Mouse (Mus musculus): ENCODE measurements around the gene Isca2. TPM values are rescaled to one million over a fixed set of nuclear protein-coding genes. Genes with fewer than 3 reads are reported as not detected.

Isca2 gene
- total RNA-seq, 2 experiments from 2014 or later = 79.4 to 198 TPM

DNA sequence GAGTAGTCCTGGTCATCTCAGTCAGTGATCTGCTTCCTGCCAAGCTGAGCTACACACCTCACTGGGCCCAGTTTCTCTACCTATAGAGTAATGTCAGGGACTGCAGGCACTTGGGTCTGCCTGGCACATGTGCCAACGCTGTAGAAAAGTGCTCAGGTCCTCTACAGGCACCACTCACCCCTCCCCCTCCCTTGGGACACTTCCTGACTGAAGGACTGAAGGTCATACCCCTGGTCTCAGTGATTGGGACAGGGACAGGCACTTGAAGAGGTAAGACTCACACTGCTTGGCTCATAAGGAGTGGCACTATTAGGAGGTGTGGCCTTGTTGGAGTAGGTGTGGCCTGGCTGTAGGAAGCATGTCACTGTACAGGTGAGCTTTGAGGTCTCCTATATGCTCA is 37.8 kb downstream of the Isca2 start:
- no peak for ATAC-seq (replicated peaks; ENCODE audit: low FRiP score, low TSS enrichment, poor library complexity, severe bottlenecking)

DNA sequence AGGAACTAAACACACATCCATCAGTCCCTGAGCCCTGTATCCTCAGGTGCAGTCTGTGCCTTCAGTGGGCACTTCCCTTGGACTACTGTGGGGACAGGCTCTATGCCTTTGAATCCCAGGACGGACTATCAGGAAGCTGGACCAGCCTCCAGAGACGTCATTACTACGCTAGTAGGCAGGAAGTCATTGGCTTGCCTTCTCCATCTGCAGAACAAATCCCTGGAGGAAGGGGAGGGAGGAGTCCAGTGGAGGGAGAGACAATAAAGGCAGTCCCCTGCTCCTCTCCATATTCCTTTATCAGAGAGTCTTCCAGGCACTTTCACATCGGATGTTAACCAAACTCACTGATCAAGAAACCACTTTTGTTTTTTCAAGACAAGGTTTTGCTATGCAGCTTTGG is 38.5 kb downstream of the Isca2 start:
- no peak for ATAC-seq (replicated peaks; ENCODE audit: low FRiP score, low TSS enrichment, poor library complexity, severe bottlenecking)

DNA sequence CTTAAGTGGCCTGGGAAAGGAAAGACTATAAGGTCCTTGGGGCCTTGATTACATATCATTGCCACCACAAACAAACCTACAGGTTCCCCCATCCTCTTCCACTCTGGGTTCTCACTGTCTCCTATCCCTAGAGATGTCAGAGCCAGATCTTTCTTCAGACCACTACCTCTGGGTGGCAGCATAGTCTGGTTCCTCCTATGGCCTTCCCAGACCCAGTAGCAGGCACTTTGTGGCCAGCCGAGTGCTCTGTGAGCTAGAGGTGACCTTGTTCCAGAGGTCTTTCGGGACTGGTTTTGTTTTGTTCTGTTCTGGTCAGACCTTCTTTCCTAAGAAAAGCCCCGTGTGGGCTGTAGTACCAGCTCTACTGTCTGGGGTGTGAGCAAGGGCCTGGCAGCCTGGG is 39.0 kb downstream of the Isca2 start:
- ATAC-seq (replicated peaks; ENCODE audit: low FRiP score, low TSS enrichment, poor library complexity, severe bottlenecking) = no peak

DNA sequence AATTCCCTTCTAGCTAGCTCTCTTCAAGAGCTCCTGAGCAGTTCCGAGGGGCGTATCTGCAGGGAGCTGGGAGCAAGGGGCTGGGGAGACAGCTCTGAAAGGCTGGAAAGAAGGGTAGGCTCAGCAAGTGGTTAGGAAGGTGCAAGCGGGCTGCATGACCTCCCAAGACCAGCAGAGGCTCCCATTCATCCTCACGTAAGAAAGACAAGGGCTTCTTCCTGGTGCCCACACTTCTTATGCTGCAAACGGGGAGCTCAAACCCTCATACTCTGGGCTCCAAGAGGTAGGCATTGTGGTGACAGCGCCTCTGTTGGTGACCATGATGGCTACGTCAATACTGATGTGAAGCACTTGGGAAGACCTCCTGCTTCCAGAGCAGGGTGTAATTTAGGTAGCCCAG is 40.7 kb downstream of the Isca2 start:
- ATAC-seq (replicated peaks; ENCODE audit: low FRiP score, low TSS enrichment, poor library complexity, severe bottlenecking) = peak; percentile 69

DNA sequence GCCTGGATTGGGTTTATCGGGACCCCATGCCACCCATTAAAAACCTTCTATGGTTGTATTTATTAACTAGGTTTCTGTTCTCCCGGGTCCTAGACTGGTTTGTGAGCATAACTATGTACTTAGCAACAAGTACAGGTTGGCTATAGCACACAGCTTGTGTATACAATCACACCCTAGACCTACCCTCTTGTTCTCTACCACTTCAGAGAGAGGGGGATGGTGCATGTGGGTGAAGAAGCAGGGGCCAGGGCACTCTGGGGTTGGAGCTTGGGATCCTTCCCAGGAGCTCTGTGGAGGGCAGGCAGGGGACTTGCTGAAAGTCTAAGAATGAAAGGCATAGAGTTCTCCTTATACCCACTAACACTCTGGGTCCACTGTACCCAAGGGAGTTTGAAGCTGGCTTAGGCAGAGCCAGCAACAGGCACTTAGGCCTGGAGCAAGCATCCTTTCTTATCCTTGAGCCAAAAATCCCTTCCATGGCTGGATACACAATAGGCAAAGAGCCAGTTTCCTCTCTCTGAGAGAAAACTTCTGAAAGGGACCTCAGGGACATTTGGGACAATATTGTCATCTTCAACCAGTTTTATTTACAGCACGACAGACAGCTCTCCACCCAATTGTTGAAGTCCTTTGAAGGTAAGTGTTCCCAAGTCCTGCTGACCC is 41.7 kb downstream of the Isca2 start:
- ATAC-seq (replicated peaks; ENCODE audit: low FRiP score, low TSS enrichment, poor library complexity, severe bottlenecking) = no peak

DNA sequence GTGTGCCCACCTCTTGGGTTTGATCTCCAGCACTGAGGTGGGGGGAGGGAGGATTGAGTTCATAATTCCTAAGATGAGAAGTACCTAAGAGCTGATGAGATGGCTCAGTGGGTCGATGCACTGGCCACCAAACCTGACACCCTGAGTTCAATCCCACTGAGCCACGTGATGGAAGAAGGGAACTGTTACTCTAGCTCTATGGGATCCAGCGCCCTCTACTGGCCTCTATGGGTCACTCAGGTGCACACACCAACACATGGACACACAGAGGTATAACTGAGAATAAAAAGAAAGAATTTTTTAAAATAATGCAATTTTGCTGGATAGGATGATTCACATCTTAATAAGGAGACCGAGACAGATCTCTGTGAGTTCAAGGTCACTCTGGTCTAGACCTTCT is 45.4 kb downstream of the Isca2 start:
- ATAC-seq (replicated peaks; ENCODE audit: low FRiP score, low TSS enrichment, poor library complexity, severe bottlenecking) = no peak

DNA sequence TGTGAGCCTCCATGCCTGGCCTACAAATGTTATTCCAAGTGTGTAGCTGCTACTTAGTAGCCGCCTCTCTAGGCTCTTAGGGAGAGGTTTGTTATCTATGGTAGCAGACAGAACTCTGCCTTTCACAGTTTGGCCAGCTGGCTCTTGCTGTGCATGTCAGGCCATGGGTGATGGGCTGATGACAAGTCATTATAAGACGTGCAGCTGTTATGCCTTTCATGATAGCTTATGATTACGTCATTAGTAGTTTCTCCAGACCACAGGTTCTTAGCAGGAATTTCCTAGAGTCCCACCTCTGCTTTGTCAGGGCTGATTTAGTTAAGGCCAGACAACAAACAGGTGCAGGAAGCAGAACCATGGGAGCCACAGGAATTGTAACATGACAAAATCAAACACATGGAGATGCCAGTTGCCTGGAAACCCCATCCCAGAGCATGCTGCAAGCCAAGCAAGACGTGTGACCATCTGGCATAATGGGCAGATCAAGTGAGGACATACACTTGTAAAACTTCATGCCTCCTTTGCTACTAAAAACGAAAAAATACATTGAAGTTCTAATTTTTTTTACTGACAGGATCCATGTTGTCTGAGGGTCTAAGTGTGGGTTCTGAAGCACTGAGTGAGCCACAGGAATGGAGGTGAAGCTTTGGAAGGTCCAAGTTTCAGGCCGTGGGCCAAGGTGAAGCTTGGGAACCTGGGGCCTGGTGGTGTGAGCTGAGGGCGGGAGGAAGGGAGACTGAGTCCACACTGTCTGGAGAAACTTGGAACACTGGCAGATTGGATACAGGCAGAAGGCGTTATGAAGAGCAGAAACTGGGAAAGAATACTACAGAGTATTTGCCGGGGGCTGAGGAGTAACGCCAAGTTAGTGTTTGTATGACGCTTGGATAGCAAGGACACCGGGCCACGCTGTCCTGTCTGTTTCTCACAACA is 46.5 kb downstream of the Isca2 start:
- peak; percentile 98 for ATAC-seq (replicated peaks; ENCODE audit: low FRiP score, low TSS enrichment, poor library complexity, severe bottlenecking)

DNA sequence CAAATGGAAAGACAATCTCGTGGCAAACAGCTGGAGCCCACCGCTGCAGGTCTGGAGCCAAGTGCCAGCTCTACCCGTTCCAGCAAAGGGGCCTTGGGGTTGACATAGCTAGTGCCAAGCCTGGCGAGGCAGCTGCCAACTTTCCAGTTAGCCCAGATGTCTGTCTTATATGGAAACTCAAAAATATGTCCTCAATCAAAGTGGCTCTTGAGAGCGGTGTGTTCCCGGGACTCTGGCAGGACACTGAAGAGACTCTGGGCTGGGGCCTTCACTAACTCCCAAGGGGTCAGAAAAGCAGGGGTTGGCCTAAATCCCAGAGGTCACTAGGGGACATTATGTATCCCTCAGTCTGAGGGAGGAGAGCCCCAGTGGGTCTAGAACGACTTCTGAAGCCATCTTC is 50.5 kb downstream of the Isca2 start:
- ATAC-seq (replicated peaks; ENCODE audit: low FRiP score, low TSS enrichment, poor library complexity, severe bottlenecking) = no peak

DNA sequence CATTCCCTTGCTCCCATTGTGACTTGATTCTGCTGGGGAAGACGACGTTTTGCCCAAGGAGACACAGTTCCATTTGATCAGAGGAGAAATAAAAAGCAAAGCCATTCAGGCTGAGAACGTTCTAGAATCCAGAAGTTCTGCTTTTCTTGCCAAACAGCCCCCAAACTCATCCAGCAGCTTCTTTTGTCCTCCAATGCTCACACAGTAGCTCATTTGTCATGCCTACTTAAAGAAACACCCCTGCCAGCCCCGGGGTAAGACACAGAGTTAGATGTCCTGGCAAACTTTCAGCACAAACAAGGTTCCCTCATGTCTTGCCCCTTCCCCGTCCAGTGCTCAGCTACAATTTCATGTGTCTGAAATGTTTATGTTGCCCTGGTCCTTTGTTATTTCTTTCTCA is 51.2 kb downstream of the Isca2 start:
- ATAC-seq (replicated peaks; ENCODE audit: low FRiP score, low TSS enrichment, poor library complexity, severe bottlenecking) = no peak

Other genes with a start within 250 kb of the Isca2 start
- not detected in 2 replicates for gene Vsx2, start 203.5 kb upstream of the Isca2 start, total RNA-seq (2014; fragmentation: Nextera tagmentation)
- not detected in 2 replicates for gene Vsx2, start 203.5 kb upstream of the Isca2 start, total RNA-seq (2017)
- gene Abcd4, start 155.8 kb upstream of the Isca2 start, total RNA-seq (2014; fragmentation: Nextera tagmentation) = 6.9 and 9.9 TPM in 2 replicates
- gene Abcd4, start 155.8 kb upstream of the Isca2 start, total RNA-seq (2017) = 4.5 and 6.0 TPM in 2 replicates
- not detected in 2 replicates for gene Vrtn, start 132.2 kb upstream of the Isca2 start, total RNA-seq (2014; fragmentation: Nextera tagmentation)
- gene Vrtn, start 132.2 kb upstream of the Isca2 start, total RNA-seq (2017) = not detected in 2 replicates
- gene Syndig1l, start 74.4 kb upstream of the Isca2 start, total RNA-seq (2014; fragmentation: Nextera tagmentation) = not detected in 2 replicates
- gene Syndig1l, start 74.4 kb upstream of the Isca2 start, total RNA-seq (2017) = not detected in 2 replicates
- 50.9 and 53.2 TPM in 2 replicates for gene Npc2, start 99 bp upstream of the Isca2 start, total RNA-seq (2014; fragmentation: Nextera tagmentation)
- gene Npc2, start 99 bp upstream of the Isca2 start, total RNA-seq (2017) = 34.6 and 41.4 TPM in 2 replicates
- not detected in 2 replicates for gene Ltbp2, start 103.3 kb downstream of the Isca2 start, total RNA-seq (2014; fragmentation: Nextera tagmentation)
- gene Ltbp2, start 103.3 kb downstream of the Isca2 start, total RNA-seq (2017) = not detected in 2 replicates
- gene Fcf1, start 197.6 kb downstream of the Isca2 start, total RNA-seq (2014; fragmentation: Nextera tagmentation) = 234 and 237 TPM in 2 replicates
- 147 and 211 TPM in 2 replicates for gene Fcf1, start 197.6 kb downstream of the Isca2 start, total RNA-seq (2017)
- gene Arel1, start 197.6 kb downstream of the Isca2 start, total RNA-seq (2014; fragmentation: Nextera tagmentation) = 39.2 and 51.6 TPM in 2 replicates
- 38.8 and 48.6 TPM in 2 replicates for gene Arel1, start 197.6 kb downstream of the Isca2 start, total RNA-seq (2017)
- gene Ylpm1, start 223.1 kb downstream of the Isca2 start, total RNA-seq (2014; fragmentation: Nextera tagmentation) = 97.2 and 106 TPM in 2 replicates
- gene Ylpm1, start 223.1 kb downstream of the Isca2 start, total RNA-seq (2017) = 35.0 and 77.3 TPM in 2 replicates